Mouse (Mus musculus): Measurements from ENCODE around the gene Sult1d1. TPM values are rescaled to one million over a fixed set of nuclear protein-coding genes. Genes with fewer than 3 reads are reported as not detected.
"Not testable (repeated sequence)": the region's sequence is repeated elsewhere in the genome, so short reads cannot be mapped to it uniquely, and the experiment has no call there.

The Sult1d1 gene
- polyA plus RNA-seq, 1 experiment from 2014 or later: not detected

GRCm38 (mm10) chr5:87562526-87562925, 6.3 kb downstream of the Sult1d1 start:
- H3K4me3 ChIP-seq: no peak overlapping the region
- 66% methylated on average over 4 of the region's 4 CpGs for WGBS
- no peak overlapping the region for H3K4me2 ChIP-seq
- no peak for ATAC-seq (replicated peaks)
- no peaks in the 10 kb centered on the region for H3K4me1 ChIP-seq
- H3K27ac ChIP-seq: no peak overlapping the region
- no peak overlapping the region for H3K9ac ChIP-seq
- H3K36me3 ChIP-seq (replicated peaks): no peaks in the 10 kb centered on the region
- no peaks in the 10 kb centered on the region for H3K9me3 ChIP-seq
- no peaks in the 10 kb centered on the region for H3K27me3 ChIP-seq (replicated peaks)

GRCm38 (mm10) chr5:87560145-87560544, 8.7 kb downstream of the Sult1d1 start:
- H3K4me3 ChIP-seq: no peak overlapping the region
- no peaks in the 10 kb centered on the region for H3K9me3 ChIP-seq
- no peaks in the 10 kb centered on the region for H3K36me3 ChIP-seq (replicated peaks)
- no peaks in the 10 kb centered on the region for H3K27me3 ChIP-seq (replicated peaks)
- H3K27ac ChIP-seq: no peak overlapping the region
- WGBS: 81% methylated on average over 5 of the region's 5 CpGs
- H3K9ac ChIP-seq: no peak overlapping the region
- no peak for ATAC-seq (replicated peaks)
- H3K4me1 ChIP-seq: no peaks in the 10 kb centered on the region
- no peak overlapping the region for H3K4me2 ChIP-seq

- H3K27ac ChIP-seq: no peak overlapping the region
- no peak overlapping the region for H3K9ac ChIP-seq
- WGBS: 25% methylated on average over 1 of the region's 1 CpGs
- ATAC-seq (replicated peaks): no peak
- no peaks in the 10 kb centered on the region for H3K4me1 ChIP-seq
- no peaks in the 10 kb centered on the region for H3K27me3 ChIP-seq (replicated peaks)
- H3K4me3 ChIP-seq: no peak overlapping the region
- H3K36me3 ChIP-seq (replicated peaks): no peaks in the 10 kb centered on the region
- no peak overlapping the region for H3K4me2 ChIP-seq
- no peaks in the 10 kb centered on the region for H3K9me3 ChIP-seq
Observed at GRCm38 (mm10) chr5:87550935-87551334, 17.9 kb downstream of the Sult1d1 start.

- H3K4me1 ChIP-seq: no peaks in the 10 kb centered on the region
- no peaks in the 10 kb centered on the region for H3K27me3 ChIP-seq (replicated peaks)
- no peak within 1 kb of the TSS for H3K27ac ChIP-seq
- H3K36me3 ChIP-seq (replicated peaks): no peaks in the 10 kb centered on the region
- no peak within 1 kb of the TSS for H3K4me3 ChIP-seq
- H3K4me2 ChIP-seq: no peak within 1 kb of the TSS
- no peaks in the 10 kb centered on the region for H3K9me3 ChIP-seq
- no peak for ATAC-seq (replicated peaks)
- H3K9ac ChIP-seq: no peak within 1 kb of the TSS
- 86% methylated on average over 2 of the region's 2 CpGs for WGBS
Observed at GRCm38 (mm10) chr5:87538111-87538510, 30.7 kb downstream of the Sult1d1 start, which contains the start of gene Sult1b1. TSS of gene Sult1b1 (minus strand) at chr5:87538195.

GRCm38 (mm10) chr5:87535994-87536644, 32.7 kb downstream of the Sult1d1 start:
- ATAC-seq (replicated peaks): no peak
- Histone ChIP-seq H3K27ac (no peak overlapping the region), H3K4me2 (no peak overlapping the region), H3K4me3 (no peak overlapping the region), H3K9me3 (no peaks in the 10 kb centered on the region), H3K9ac (no peak overlapping the region), H3K4me1 (no peaks in the 10 kb centered on the region), H3K36me3 (replicated peaks) (no peaks in the 10 kb centered on the region), H3K27me3 (replicated peaks) (no peaks in the 10 kb centered on the region)
- WGBS: 39% methylated on average over 4 of the region's 4 CpGs

GRCm38 (mm10) chr5:87532288-87532687, 36.5 kb downstream of the Sult1d1 start:
- Histone ChIP-seq H3K9me3 (no peaks in the 10 kb centered on the region), H3K4me2 (no peak overlapping the region), H3K27me3 (replicated peaks) (no peaks in the 10 kb centered on the region), H3K4me1 (no peaks in the 10 kb centered on the region), H3K27ac (no peak overlapping the region), H3K4me3 (no peak overlapping the region), H3K36me3 (replicated peaks) (no peaks in the 10 kb centered on the region), H3K9ac (no peak overlapping the region)
- 81% methylated on average over 2 of the region's 2 CpGs for WGBS
- ATAC-seq (replicated peaks): no peak

GRCm38 (mm10) chr5:87523561-87523960, 45.3 kb downstream of the Sult1d1 start:
- not testable (repeated sequence) for ATAC-seq (replicated peaks)

GRCm38 (mm10) chr5:87505776-87506458, 62.9 kb downstream of the Sult1d1 start:
- Histone ChIP-seq H3K27me3 (replicated peaks) (no peaks in the 10 kb centered on the region), H3K4me1 (no peaks in the 10 kb centered on the region), H3K27ac (no peak overlapping the region), H3K9me3 (no peaks in the 10 kb centered on the region), H3K4me3 (no peak overlapping the region), H3K9ac (no peak overlapping the region), H3K36me3 (replicated peaks) (no peaks in the 10 kb centered on the region), H3K4me2 (no peak overlapping the region)
- ATAC-seq (replicated peaks): no peak
- WGBS: 46% methylated on average over 4 of the region's 4 CpGs

More at GRCm38 (mm10) chr5:87523561-87523960, 45.3 kb downstream of the Sult1d1 start:
- H3K27ac ChIP-seq; H3K4me2 ChIP-seq; H3K9me3 ChIP-seq; H3K36me3 ChIP-seq (replicated peaks); H3K4me1 ChIP-seq; H3K4me3 ChIP-seq; H3K27me3 ChIP-seq (replicated peaks); H3K9ac ChIP-seq: not testable (repeated sequence)
- WGBS: 89% methylated on average over 2 of the region's 2 CpGs

Small RNA genes within 50 kb of the gene (microRNA-seq; reads per million reads assigned to microRNA genes)
- not detected for gene Mir3969

Other genes starting within 250 kb of the Sult1d1 start
- not detected in 2 replicates for gene Ugt2a3, start 231.8 kb downstream of the Sult1d1 start, polyA plus RNA-seq (2015; fragmentation: Nextera tagmentation; extraction: Ambion mirVana)
- gene Ugt2b38, start 144.8 kb downstream of the Sult1d1 start, polyA plus RNA-seq (2015; fragmentation: Nextera tagmentation; extraction: Ambion mirVana): not detected in 2 replicates
- not detected in 2 replicates for gene Ugt2a2, start 86.8 kb downstream of the Sult1d1 start, polyA plus RNA-seq (2015; fragmentation: Nextera tagmentation; extraction: Ambion mirVana)
- gene Gm43638, start 82.2 kb downstream of the Sult1d1 start, polyA plus RNA-seq (2015; fragmentation: Nextera tagmentation; extraction: Ambion mirVana): not detected in 2 replicates
- not detected in 2 replicates for gene Ugt2a1, start 78.2 kb downstream of the Sult1d1 start, polyA plus RNA-seq (2015; fragmentation: Nextera tagmentation; extraction: Ambion mirVana)
- not detected in 2 replicates for gene Sult1b1, start 30.8 kb downstream of the Sult1d1 start, polyA plus RNA-seq (2015; fragmentation: Nextera tagmentation; extraction: Ambion mirVana)
- not detected in 2 replicates for gene Sult1e1, start 22.6 kb upstream of the Sult1d1 start, polyA plus RNA-seq (2015; fragmentation: Nextera tagmentation; extraction: Ambion mirVana)
- not detected in 2 replicates for gene Csn1s1, start 97.2 kb upstream of the Sult1d1 start, polyA plus RNA-seq (2015; fragmentation: Nextera tagmentation; extraction: Ambion mirVana)
- gene Csn2, start 130.6 kb upstream of the Sult1d1 start, polyA plus RNA-seq (2015; fragmentation: Nextera tagmentation; extraction: Ambion mirVana): not detected in 2 replicates
- gene Csn1s2a, start 205.5 kb upstream of the Sult1d1 start, polyA plus RNA-seq (2015; fragmentation: Nextera tagmentation; extraction: Ambion mirVana): not detected in 2 replicates
- not detected in 2 replicates for gene Csn1s2b, start 239.1 kb upstream of the Sult1d1 start, polyA plus RNA-seq (2015; fragmentation: Nextera tagmentation; extraction: Ambion mirVana)